Mouse (Mus musculus) heart, postnatal 14 days (tissue): Measurements from ENCODE around the gene Irf3. TPM values are rescaled to one million over a fixed set of nuclear protein-coding genes. Genes with fewer than 3 reads are reported as not detected.

Experiments used
- DNase-seq, 2 experiments: peaks; one replicate each; pipeline ENCODE4 v3.0.0; 2021 to 2022
- intact Hi-C: fragments of 180-260 bp; cut with DNase I; formaldehyde crosslinking; loops from one replicate; pipeline ENCODE4 v1.15.1; 2025
- long read RNA-seq, 2 experiments: library from polyadenylated mRNA; stranded (forward); transcript quantifications; one replicate each; pipeline ENCODE4 v2.0.0; 2021
- total RNA-seq, 2 experiments: library from RNA; stranded (reverse); gene quantifications; 2 replicates each; pipeline ENCODE4 v1.2.3; 2021

Gene Irf3
- 10 to 100 TPM; 36.5 to 40.2 TPM for total RNA-seq
- long read RNA-seq, experiment 1, transcript Irf3-201 (8 exons, 2,031 nt): major isoform, 23 of 39 reads
- long read RNA-seq, experiment 1, partial matches to known transcripts: 1 of 39 reads
- long read RNA-seq, experiment 1, other reads (novel, unspliced or antisense): 8 of 39 reads
- long read RNA-seq, experiment 2, transcript Irf3-201 (8 exons, 2,031 nt): major isoform, 9 of 26 reads
- long read RNA-seq, experiment 2, partial matches to known transcripts: 4 of 26 reads
- long read RNA-seq, experiment 2, other reads (novel, unspliced or antisense): 9 of 26 reads

DNA sequence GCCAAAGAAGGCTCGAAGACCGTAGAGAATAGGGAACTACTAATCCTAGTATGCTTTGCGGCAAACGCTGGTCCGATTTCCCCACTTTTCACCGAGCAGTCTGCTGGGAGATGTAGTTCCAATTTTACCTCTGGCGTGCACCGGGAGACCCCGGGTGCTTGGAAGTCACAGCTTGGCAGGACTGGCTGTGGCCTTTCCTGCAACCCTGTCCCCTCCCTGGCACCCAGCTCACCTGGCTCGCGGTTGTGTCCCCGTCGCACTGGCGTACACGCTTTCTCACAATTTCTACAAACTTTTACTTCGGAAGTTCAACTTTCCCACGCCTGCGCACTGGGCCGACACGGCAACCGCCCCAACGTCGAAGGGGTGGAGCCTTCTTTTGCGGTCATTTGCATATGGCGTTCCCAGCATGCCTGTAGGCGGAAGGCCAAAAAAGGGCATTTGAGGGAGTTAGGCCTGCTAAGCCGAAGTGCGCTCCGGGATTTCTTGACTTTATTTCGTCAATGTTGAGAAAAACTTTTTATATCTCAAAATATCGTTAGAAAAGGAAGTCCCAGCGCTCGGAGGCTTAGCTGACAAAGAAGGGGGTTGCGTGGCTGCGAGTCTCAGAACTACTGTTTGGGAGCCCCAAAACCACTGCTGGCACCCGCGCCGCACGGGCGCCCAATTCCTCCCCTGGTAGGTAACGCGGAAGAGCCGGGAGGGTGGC lies at the start of gene Irf3:
Gene Irf3 (plus strand): TSS at position 418 of the 709 bp plus-strand sequence.
- DNase-seq: peak; percentile 95 to 98
- intact Hi-C loops: no loop called here

GRCm38 (mm10) chr7:44949922-44950321 lies 47.5 kb upstream of the Irf3 start:
- no peak for DNase-seq
- intact Hi-C loops: loop anchor here (2.0 to 10.0 kb wide), 3 partner anchors 19 to 225 kb away; partner anchors contain the start of gene Fuz

DNA sequence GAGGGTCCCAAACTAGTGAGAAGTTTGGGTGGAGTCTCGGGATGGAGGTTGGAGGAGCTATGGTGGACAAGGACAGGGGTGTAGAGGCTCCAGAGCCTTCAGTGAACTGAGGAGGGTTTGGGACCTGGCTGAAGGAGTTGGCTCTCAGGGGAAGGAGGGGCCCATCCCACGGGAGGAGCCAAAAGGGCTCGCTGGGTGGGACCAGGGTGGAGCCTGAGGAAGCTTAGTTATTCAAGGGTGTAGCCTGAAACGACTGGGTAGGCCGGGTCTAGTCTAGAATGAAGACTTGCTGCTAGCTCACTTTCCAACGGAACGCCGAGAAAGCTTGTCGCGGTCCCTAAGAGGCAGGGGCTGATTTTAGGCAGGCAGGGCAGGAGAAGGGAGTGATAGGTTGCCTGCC lies 45.5 kb upstream of the Irf3 start:
- DNase-seq: peak; percentile 70 to 71
- intact Hi-C loops: loop anchor here (2.0 to 10.0 kb wide), 3 partner anchors 21 to 227 kb away; partner anchors contain the start of gene Fuz

- intact Hi-C loops: loop anchor here (5.0 to 10.0 kb wide), 2 partner anchors 55 to 228 kb away; partner anchors contain the start of gene Fuz
- DNase-seq: peak; percentile 88 to 90
Measured at GRCm38 (mm10) chr7:44952611-44953306, 44.7 kb upstream of the Irf3 start.

DNA sequence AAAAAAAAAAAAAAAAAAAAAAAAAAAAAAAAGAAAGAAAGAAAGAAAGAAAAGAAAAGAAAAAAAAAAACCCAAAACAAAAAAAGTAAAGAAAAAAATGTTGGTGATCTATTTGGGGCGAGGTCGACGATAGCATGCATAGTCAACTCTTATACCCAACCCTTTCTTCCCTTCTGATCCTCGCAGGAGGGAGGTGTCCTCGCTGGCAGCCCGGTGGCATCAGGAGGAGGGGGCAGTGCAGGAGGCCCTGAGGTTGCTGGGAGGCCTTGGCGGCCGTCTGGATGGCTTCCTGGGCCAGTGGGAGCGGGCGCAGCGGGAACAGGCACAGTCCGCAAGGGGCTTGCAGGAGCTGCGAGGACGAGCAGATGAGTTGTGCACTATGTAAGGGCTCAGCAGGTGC lies 43.9 kb upstream of the Irf3 start:
- no peak for DNase-seq
- intact Hi-C loops: loop anchor here (5.0 to 10.0 kb wide), 2 partner anchors 56 to 229 kb away; partner anchors contain the start of gene Fuz

DNA sequence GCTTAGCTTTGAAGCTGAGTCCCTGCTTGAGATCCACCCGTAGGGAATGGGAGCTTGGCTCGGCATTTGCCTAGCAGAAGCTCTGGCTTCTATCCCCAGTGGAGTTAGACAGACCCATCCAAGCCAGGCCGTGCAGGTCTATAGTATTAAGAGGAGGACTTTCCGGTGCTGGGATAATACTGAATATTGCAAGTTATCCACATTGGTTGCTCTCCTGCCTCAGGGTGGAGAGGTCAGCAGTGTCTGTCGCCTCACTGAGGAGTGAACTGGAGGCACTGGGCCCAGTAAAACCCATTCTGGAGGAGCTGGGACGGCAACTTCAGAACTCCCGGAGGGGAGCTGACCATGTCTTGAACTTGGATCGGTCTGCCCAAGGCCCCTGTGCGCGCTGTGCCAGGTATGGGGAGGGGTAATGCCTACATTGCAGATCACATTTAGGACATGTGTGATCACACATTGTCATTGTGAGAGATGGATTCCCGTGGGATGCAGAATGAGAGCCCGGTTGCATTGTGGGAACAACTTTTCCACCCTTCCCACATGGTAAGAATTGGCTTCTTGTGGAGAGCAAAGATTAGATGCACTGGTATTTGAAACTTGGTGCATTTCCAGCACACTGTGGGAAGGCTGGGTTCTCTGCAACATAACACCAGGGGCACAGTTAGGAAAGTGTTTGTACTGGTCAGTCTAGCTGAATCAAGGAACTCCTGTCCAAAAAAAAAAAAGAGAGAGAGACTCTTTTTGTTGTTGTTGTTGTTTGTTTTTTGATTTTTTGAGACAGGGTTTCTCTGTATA lies 43.2 kb upstream of the Irf3 start:
- peak in 1 of 2 experiments; percentile 1 for DNase-seq
- intact Hi-C loops: loop anchor here (5.0 to 10.0 kb wide), 2 partner anchors 57 to 229 kb away; partner anchors contain the start of gene Fuz

DNA sequence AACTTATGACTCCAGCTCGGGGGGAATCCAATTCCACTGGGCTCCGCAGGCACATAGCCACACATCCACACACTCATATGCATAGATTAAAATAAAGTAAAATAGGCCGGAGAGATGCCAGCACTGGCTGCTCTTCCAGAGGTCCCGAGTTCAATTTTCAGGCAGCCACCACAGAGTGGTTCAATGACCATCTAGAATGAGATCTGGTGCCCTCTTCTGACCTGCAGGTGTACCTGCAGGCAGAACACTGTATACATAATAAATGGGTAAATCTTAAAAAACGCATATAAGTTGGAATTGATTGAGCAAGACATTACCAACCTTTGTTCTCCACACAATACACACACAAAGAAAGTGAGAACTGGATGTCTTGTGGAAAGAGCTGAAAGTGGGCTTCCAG lies 41.8 kb upstream of the Irf3 start:
- intact Hi-C loops: loop anchor here (5.0 to 10.0 kb wide), 2 partner anchors 33 to 231 kb away; no protein-coding TSS in a partner anchor
- no peak for DNase-seq

- no peak for DNase-seq
- intact Hi-C loops: loop anchor here (5.0 to 10.0 kb wide), 2 partner anchors 34 to 231 kb away; no protein-coding TSS in a partner anchor
Measured at GRCm38 (mm10) chr7:44956266-44956665, 41.2 kb upstream of the Irf3 start.

DNA sequence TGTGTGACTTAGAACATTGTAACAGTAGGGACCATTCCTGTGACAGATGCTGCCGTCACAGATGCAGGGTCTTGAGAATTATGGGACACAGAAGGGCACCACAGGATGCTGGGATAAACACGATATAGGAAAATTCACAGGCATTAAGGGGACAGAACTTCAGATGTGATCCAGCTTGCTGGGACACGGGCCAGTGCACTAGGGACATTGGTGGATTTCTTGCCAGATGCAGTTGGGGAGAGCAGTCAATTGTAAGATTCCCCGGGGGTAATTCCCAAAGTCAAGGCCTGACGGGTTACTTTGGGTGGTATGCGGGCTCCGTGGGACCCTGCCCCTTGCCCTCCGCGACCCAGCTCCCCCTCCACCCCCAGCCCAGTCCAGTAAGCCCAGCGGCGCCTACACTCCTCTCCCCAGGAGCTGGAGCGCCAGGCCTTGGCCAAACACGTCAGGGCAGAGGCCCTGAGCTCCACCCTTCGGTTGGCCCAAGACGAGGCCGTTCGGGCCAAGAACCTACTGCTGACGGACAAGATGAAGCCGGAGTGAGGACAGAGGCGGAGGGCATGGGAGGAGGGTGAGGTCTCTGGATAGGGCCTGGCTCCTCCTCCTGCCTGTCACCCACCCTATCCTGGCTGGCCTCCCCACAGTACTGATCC lies 40.1 kb upstream of the Irf3 start:
- peak; percentile 65 to 71 for DNase-seq
- intact Hi-C loops: loop anchor here (5.0 to 10.0 kb wide), 2 partner anchors 35 to 233 kb away; no protein-coding TSS in a partner anchor

GRCm38 (mm10) chr7:44958208-44958607 lies 39.2 kb upstream of the Irf3 start:
- DNase-seq: peak; percentile 39 to 63
- intact Hi-C loops: loop anchor here (5.0 to 10.0 kb wide), 2 partner anchors 36 to 233 kb away; no protein-coding TSS in a partner anchor

DNA sequence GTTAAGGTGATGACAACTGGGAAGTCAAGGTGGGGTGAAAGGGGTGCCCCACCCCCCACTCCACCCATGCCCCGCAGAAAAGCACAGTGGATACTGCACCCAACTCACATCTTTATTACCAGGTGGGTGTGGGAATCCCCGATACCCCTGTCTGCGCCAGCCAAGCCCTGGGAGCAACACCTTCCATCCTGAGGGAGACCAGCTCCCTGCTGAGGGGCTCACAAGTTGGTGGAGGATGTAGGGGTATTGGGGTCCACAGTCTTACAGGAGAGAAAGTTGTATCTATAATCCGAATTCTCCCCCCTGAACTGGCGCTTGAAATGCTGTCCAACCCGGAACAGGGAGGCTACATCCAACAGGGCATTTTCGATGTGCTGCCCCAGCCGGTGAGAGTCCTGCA lies 38.2 kb upstream of the Irf3 start:
- intact Hi-C loops: loop anchor here (5.0 to 10.0 kb wide), 2 partner anchors 37 to 234 kb away; no protein-coding TSS in a partner anchor
- no peak for DNase-seq

DNA sequence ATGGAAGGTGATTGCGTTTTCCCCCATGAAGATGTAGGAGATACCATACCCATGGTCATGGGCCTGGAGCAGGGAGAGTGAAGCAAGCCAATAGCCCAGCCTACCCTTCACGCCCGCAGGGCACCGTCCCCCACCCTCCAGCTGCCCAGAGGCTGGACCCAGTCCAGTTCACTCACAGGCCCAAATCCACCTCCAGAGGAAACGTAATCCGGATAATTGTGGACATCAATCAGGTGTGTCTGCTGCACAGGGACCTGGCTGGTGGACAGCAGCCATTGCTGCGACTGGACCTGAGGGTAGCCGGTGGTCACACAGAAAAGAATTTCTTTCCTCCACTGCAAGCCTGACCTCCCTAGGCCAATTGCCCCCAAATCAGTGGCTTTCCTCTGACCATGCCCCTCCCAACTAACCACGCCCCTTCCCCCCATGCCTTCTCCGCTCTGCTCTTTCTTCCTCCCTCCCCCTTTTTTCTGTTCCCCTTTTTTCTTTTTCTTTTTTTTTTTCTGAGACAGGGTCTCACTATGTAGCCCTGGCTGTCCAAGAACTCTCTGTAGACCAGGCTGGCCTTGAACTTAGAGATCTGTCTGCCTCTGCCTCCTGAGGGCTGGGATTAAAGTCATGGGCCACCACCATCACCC lies 37.5 kb upstream of the Irf3 start:
- intact Hi-C loops: loop anchor here (5.0 to 10.0 kb wide), 2 partner anchors 38 to 235 kb away; no protein-coding TSS in a partner anchor
- DNase-seq: no peak

- intact Hi-C loops: no loop called here
Measured at GRCm38 (mm10) chr7:44960512-44960910, 36.9 kb upstream of the Irf3 start.

DNA sequence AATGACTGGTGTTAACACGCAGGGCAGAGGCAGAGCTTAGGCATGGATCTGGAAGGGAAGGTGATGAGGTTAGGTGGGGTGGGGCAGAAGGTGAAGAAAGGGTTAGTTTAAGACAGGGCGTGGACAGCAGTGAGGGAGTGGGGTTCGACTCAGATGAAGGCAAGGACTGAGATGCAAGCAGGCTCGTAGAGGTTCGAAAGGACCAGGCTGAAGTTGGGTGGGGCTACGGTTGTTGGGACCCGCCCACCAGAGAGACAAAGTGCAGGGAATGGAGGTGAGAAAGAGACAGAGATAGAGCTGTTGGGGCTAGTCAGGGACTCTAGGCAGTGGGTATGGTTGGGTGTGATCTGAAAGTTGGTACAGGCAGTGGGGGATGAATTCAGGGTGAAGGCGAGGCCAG lies 35.1 kb upstream of the Irf3 start:
- no peak for DNase-seq
- intact Hi-C loops: no loop called here

More at GRCm38 (mm10) chr7:44960512-44960910, 36.9 kb upstream of the Irf3 start:
- no peak for DNase-seq

- intact Hi-C loops: no loop called here
- no peak for DNase-seq
Measured at GRCm38 (mm10) chr7:44962831-44963230, 34.6 kb upstream of the Irf3 start.

DNA sequence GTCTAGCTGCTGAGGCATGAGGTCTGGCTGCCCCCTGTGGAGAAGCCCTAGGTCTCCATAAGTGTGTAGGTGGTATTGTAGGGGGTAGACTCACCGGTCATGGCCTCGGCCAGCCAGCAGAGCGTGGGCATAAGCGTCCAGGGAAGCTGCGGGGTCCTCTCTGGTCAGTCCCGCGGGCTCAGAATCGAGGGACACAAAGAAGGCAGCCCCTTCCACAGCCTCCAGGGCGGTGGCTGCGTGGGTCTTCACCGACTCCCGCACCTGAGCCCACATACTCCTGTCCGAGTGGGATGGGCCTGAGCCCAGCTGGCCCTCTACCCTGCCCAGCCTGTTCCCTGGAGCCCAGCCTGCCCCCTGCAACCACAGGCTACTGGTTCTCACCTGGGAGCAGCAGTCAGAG lies 32.5 kb upstream of the Irf3 start:
- DNase-seq: no peak
- intact Hi-C loops: loop anchor here (5.0 kb wide), 1 partner anchor 38 kb away; the partner anchor contains the start of gene Ap2a1

GRCm38 (mm10) chr7:44965975-44966374 lies 31.5 kb upstream of the Irf3 start:
- no peak for DNase-seq
- intact Hi-C loops: loop anchor here (5.0 kb wide), 1 partner anchor 39 kb away; the partner anchor contains the start of gene Ap2a1

DNA sequence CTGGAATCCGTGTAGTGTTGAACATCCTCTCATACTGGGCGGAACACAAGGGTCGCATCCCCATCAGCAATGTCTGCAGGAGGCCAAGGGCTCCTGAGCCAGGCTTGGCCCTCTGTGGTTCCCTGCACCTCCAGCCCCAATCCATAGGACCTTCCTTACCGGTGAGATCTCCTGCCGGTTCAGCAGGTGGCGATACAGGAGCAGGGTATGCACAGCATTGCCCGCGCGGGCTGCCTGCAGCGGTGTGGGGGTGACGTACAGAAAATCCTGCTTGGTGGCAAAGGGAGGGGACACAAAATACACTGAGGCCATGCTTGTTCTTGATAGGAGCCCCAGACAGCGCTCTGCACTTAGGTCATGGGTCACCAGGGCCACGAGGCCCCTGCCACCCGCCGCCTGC lies 30.8 kb upstream of the Irf3 start:
- intact Hi-C loops: loop anchor here (5.0 kb wide), 1 partner anchor 39 kb away; the partner anchor contains the start of gene Ap2a1
- DNase-seq: no peak
